Mouse (Mus musculus): ENCODE data around the gene Lsm12.
"Not testable (repeated sequence)": the region's sequence is repeated elsewhere in the genome, so short reads cannot be mapped to it uniquely, and the experiment has no call there.

Lsm12 gene

GRCm38 (mm10) chr11:102184253-102184645, 847 bp downstream of the Lsm12 start:
- no peak for DNase-seq

GRCm38 (mm10) chr11:102179836-102180235, 5.3 kb downstream of the Lsm12 start:
- DNase-seq = no peak

DNA sequence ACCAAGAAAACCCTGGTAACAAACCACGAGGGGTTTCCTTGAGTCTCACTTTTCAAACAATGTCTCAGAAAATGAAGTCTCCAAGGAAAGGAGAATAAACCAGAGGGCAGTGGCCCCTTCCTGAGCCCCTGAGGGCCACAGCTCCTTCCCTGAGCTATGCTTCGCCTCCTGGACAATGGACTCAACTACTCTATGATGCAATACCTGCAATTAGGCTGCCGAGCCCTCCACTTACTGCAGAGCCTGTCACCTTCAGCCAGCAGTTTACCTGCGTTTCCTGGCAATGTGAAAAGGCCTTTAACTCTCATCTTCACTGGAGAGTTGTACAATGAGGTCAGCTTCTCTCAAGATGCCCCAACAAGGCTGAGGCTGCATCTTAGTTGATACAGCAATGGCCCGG, 16.4 kb downstream of the Lsm12 start:
- DNase-seq = no peak

GRCm38 (mm10) chr11:102167539-102167938, 17.6 kb downstream of the Lsm12 start:
- no peak for DNase-seq

DNA sequence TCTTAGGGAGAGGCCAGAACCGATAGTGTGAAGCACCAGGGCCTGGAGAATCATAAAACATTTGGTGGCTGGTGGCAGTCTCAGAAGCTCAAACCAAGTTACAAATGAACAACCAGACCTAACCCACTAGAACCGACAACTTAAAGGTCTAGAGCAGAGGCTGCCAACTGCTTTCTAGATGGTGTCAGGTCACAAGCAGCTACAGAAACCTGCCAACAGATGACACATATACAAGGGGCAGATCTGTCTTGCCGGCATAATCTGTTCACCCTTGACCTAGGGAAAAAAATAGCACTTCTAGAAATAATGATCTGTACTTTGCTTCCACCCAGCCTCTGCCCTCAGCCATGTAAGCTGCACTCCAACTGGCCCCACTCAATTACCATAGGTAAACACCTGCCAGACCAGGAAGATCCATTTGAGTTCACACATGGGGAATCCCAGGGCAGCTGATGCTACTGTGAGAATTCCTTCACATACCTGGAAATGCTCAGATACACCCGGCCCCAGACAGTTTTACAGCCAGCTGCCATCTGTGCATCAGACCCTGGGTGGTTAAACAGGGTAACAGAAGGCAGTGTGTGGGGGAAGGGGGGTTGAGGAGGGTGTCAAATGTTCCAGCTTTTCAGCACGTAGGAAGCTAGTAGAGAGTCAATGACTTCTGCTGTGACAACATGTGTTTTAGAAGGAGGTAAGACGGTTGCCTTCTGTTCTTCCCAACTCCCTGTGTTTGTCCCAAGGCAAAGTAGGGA, 18.9 kb downstream of the Lsm12 start:
- no peak for DNase-seq

DNA sequence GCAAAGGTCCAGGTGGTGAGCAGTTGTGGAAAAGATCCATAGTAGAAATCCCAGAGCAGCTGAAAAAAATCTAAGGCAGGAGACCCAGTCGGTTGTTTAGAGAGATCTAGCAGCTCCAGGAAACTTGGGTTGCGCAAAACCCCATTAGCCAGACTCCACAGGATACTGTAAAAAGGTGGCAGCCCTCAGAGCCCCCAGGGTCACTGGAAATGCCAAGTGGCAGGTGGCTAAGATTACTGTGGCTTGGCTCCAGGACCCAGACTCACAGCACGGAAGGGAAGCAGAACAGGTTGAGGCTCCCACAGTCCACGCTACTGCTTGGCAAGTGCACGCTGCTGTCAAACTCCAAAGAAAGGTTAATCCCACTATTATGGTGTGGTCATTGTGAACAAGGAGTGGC, 25.3 kb downstream of the Lsm12 start:
- no peak for DNase-seq

GRCm38 (mm10) chr11:102158024-102158423, 27.1 kb downstream of the Lsm12 start:
- not testable (repeated sequence) for DNase-seq

GRCm38 (mm10) chr11:102156786-102157089, 28.4 kb downstream of the Lsm12 start:
- no peak for DNase-seq

DNA sequence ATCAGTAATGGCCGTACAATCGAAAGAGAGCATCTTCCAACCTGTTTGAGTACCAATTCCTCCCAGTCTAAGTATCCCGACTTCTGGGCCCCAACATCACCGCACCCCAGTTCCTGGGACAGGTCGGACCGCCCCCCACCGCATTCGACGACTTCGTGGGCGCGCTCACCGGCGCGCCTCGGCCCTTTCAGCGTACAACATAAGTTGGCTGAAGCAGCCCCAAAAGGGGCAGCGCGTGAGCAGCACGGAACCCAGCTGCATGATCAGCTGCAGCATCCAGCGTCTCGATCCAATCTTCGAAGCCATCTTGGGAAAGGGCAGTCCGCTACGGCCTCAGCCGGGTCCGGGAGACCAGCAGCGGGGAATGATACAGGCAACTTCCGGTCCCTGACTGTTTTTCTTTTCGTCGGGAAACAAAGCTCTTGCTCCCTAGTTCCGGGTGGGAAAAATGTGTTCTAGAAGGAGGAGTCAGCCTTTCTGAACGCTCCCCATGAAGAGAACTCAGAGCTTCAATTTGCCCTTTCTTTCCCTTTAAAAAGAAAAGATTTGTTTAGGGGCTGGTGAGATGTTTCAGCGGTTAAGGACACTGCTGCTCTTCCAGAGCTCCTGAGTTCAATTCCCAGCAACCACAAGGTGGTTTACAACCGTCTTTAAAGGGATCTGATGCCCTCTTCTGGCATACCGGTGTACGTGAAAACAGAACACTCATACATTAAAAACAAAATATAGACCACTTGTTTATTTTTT, 28.9 kb downstream of the Lsm12 start, which contains the start of gene Tmem101:
Gene Tmem101 (minus strand): TSS at position 366 of the 747 bp plus-strand sequence.
- DNase-seq = peak; percentile 82

GRCm38 (mm10) chr11:102147213-102147989, 37.7 kb downstream of the Lsm12 start:
- DNase-seq = no peak

DNA sequence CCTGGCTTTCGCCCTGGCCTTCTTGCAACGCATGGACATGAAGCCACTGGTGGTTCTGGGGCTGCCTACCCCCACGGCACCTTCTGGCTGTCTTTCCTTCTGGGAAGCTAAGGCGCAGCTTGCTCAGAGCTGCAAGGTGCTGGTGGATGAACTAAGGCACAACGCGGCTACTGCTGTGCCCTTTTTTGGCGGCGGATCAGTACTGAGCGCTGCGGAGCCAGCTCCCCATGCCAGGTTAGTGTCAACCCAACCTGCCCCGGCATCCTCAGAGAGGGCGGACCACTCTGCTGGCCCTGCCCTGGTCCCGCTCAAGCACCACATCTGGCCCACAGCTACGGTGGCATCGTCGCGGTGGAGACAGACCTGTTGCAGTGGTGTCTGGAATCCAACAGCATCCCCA, 38.6 kb downstream of the Lsm12 start:
- no peak for DNase-seq

- no peak for DNase-seq
These were observed 39.1 kb downstream of the Lsm12 start for GRCm38 (mm10) chr11:102146005-102146404.

GRCm38 (mm10) chr11:102145471-102146001, 39.6 kb downstream of the Lsm12 start, which contains the start of gene Nags:
TSS of gene Nags (plus strand) at chr11:102145513.
- no peak for DNase-seq

DNA sequence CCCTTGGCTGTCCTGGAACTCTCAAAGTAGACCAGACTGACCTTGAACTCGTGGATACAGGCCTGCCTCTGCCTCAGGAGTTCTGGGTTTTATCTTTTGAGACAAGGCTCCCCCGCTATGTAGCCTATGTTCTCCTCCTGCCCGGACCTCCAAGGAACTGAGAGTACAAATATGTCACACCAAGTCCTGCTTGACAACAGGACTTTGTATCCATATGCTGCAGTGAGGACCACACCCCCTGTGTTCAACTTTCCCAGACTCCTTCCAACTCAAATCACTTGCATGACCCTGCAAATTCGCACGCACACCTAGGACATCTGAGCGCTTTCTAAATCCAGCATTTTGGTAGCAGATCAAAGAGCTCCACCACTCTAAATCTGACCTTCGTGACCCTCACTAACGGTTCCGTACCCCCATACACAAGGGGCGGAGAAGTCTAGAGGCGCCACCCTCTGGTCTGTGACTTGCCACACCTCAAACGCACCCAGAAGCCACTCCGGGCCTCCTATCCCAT, 40.1 kb downstream of the Lsm12 start:
- DNase-seq = no peak

DNA sequence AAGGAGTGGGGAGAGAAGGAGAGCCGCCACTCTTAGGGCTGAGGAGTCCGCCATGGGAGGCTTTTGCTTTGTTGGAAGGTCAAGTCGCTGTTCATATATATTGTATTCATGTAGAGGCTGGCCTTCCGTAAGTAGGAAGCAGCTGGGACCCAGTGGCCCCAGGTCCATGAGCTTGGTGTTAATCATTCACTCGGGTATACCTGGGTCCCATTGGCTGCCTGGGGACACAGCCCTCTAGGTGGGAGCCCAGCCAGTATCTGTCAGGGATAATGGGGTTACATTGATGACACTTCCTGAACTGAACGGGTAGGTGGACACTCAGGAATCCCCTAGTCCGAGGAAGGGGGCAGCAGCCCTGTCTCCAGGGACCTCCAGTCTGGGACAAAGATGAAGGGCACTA, 42.7 kb downstream of the Lsm12 start:
- no peak for DNase-seq

DNA sequence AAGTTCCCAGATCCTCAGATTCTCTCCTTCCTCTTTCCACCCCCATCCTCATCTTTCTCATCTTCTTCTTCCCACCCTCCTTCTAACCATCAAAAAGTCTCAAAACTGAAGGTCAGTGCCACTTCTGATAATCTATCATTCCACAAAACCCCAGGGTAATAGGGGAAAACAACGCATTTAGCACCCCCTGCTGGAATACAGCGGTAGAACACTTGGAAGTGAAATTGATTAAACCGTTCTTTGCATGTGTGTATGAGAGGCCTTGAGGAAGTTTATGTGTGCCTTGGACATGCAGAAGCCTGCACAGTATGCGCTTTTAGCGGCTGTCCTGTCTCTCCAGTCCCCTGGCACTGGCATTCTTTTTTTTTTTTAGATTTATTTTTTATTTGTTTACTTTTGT, 44.6 kb downstream of the Lsm12 start:
- DNase-seq = peak; percentile 59

DNA sequence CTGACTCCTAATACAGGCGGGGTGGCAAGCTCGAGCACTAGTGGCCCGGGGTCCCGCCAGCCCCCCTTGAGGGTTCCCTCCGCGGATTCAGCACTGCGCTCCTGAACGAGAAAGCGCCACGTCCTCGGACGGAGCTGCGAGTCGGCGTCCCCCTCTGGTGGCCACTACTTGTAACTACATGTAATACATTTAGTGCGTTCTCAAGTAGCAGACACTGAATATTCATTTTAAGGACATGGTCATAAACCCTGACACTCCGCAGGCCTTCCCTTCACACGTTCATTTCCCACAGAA, 46.7 kb downstream of the Lsm12 start:
- DNase-seq = peak; percentile 69

DNA sequence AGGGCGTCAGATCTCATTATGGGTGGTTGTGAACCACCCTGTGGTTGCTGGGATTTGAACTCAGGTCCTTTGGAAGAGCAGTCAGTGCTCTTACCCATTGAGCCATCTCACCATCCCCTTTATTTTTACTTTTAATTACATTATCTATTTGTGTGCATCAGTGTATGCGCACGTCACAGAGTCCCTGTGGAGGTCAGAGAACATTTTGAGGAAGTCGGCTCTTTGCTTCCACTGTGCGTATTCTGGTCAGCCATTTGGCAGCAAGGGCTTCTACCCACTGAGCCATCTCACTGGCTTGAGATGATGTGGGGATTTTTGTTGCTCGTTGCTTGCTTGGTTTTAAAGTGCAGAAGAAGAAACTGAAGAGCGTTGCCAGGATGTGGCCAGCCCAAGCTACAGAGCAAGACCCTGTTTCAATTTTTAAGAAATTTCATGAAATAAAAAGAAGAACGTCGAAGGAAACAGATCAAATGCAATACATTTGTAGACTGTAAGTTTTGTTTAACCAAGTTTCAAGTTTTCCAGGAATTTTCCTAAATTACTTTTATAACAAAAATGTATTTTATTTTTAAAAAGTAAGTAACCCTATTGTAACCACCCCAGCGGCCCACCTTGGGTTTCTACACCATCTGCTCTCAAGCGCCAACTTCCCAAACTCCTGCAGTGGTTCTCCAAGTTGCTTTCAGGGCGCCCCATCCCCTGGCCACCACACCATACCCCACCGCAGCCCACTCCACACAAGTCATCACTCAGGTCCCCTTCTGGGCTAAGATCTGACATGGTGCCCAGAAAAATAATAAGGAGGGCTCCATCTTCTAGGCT, 47.3 kb downstream of the Lsm12 start:
- DNase-seq = no peak

- no peak for DNase-seq
These were observed 50.6 kb downstream of the Lsm12 start for GRCm38 (mm10) chr11:102134516-102134915.

- DNase-seq = no peak
These were observed 67.7 kb downstream of the Lsm12 start for GRCm38 (mm10) chr11:102117386-102117785.

GRCm38 (mm10) chr11:102116241-102116640, 68.9 kb downstream of the Lsm12 start:
- DNase-seq = no peak
